Mouse (Mus musculus) C2C12 (cell line): Measurements from ENCODE around the gene Fbrsl1.

Source experiments
- CTCF ChIP-seq: IDR thresholded peaks from one replicate; pipeline ENCODE4 v1.5.1; 2011; ENCODE audit not compliant: control insufficient read depth, insufficient read depth, insufficient read length
- USF1 ChIP-seq: IDR thresholded peaks from one replicate; pipeline ENCODE4 v1.6.1; 2011; ENCODE audit warnings: low read depth, mild to moderate bottlenecking, control low read depth, moderate library complexity

DNA sequence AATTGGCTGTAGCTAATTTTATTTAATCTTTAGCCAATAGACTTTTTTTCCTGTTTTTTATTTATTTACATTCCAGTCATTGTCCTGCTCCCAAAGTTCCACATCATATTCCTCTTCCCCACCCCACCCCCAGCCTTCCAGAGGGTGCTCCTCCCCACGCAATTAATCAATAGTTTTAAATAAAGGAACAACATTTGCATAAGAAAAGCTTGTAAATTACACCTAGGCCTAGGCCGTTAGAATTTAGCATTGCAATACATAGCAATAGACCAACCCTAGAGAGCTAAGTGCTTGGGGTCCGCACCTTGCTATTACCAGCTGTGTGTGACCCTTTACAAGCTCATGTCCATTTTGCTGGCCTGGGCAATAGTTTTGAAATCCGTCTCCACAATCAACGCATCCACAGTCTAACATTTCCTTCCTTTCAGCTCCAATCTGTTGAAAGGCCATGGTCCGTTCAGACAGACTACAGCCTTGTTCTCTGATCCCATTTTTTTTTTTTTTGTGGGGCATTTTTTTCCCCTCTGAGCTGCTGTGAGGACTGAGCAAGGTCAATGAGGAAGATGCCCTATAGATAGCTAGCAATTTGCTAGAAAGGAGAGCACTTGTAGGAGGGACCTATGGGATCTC lies 10.6 kb downstream of the Fbrsl1 start:
- TF ChIP-seq CTCF (no peak), USF1 (no peak)
